Mouse (Mus musculus) liver, embryonic 14.5 days (tissue): ENCODE results near the gene Il6ra. TPM values are rescaled to one million over a fixed set of nuclear protein-coding genes. Genes with fewer than 3 reads are reported as not detected.
A peak's percentile ranks its signal among the peaks of the same experiment; 100 is the strongest.

Experiments used
- ATAC-seq: fragments of 200-750 bp; cut with Nextera tagmentation; 2 replicates; pipeline ENCODE4 v1.8.0; 2017; ENCODE audit warnings: moderate number of reproducible peaks, mild to moderate bottlenecking, moderate library complexity; ENCODE audit not compliant: insufficient read depth
- DNase-seq, 3 experiments: peaks; one replicate each; pipeline ENCODE4 v3.0.0-alpha.2; 2012 to 2013; ENCODE audit warnings: low read depth in 3 of 3, low spot score in 3 of 3
- H3K27ac ChIP-seq: fragments of 300-500 bp; sonication (generic); 2 replicates; pipeline ENCODE4 v1.5.1; 2014; ENCODE audit warnings: moderate library complexity, mild to moderate bottlenecking, control low read depth, inconsistent platforms
- H3K27me3 ChIP-seq: fragments of 300-500 bp; sonication (generic); 2 replicates; pipeline ENCODE4 v1.6.1; 2014; ENCODE audit warnings: mild to moderate bottlenecking, low read length, moderate library complexity; ENCODE audit not compliant: control insufficient read depth, insufficient read depth
- H3K36me3 ChIP-seq: fragments of 300-500 bp; sonication (generic); replicated peaks from 2 replicates; pipeline ENCODE4 v1.6.1; 2014; ENCODE audit warnings: low read depth; ENCODE audit not compliant: control insufficient read depth, insufficient read depth
- H3K4me1 ChIP-seq, 2 experiments: fragments of 200-500 bp in 1 of 2; fragments of 300-500 bp in 1 of 2; sonication (generic) in 1 of 2; replicated peaks; 2 replicates each; pipeline ENCODE4 v1.6.1; 2012 to 2014; ENCODE audit warnings: antibody characterized with exemption in 1 of 2, inconsistent platforms in 1 of 2, low read length in 1 of 2; ENCODE audit not compliant: control insufficient read depth in 2 of 2, insufficient read depth in 2 of 2
- H3K4me2 ChIP-seq: fragments of 300-500 bp; sonication (generic); 2 replicates; pipeline ENCODE4 v1.6.1; 2014; ENCODE audit warnings: low read depth, mild to moderate bottlenecking, control low read depth, moderate library complexity
- H3K4me3 ChIP-seq, 2 experiments: fragments of 200-500 bp in 1 of 2; fragments of 300-500 bp in 1 of 2; sonication (generic) in 1 of 2; 2 replicates each; pipeline ENCODE4 v1.5.1; 2012 to 2014; ENCODE audit warnings: low read depth in 2 of 2, low read length in 2 of 2, mild to moderate bottlenecking in 2 of 2, control low read depth in 1 of 2, inconsistent platforms in 1 of 2, moderate library complexity in 1 of 2; ENCODE audit not compliant: insufficient read depth in 1 of 2
- H3K9ac ChIP-seq: fragments of 300-500 bp; sonication (generic); replicated peaks from 2 replicates; pipeline ENCODE4 v1.6.1; 2014; ENCODE audit warnings: mild to moderate bottlenecking, control low read depth, moderate library complexity
- H3K9me3 ChIP-seq: fragments of 300-500 bp; sonication (generic); 2 replicates; pipeline ENCODE4 v1.6.1; 2016; ENCODE audit warnings: low read length, mixed read lengths; ENCODE audit not compliant: control insufficient read depth
- CTCF ChIP-seq: IDR thresholded peaks from 2 replicates; pipeline ENCODE4 v1.5.1; 2016; ENCODE audit warnings: antibody characterized with exemption, low read depth, control low read depth
- EP300 ChIP-seq: IDR thresholded peaks from 2 replicates; pipeline ENCODE4 v1.6.1; 2016; ENCODE audit warnings: antibody characterized with exemption, low read depth
- WGBS: fragments of 180-500 bp; shearing (Covaris S2); extraction: QIAGEN DNeasy Blood & Tissue Kit; methylation state at CpG from one replicate; pipeline ENCODE4 v1.1.7; 2014; ENCODE audit not compliant: insufficient replicate concordance; 5-methylcytosine and 5-hydroxymethylcytosine counted together
- polyA plus RNA-seq, 2 experiments: library from polyadenylated mRNA; depleted of rRNA in 1 of 2; stranded (reverse) in 1 of 2; unstranded in 1 of 2; fragments of >200 nt; fragmentation: Nextera tagmentation in 1 of 2; extraction: Ambion mirVana in 1 of 2; gene quantifications; 2 replicates each; pipeline versions ENCODE4 v1.2.1 to v1.2.3; 2012 to 2014

The Il6ra gene
- polyA plus RNA-seq, 2 experiments, result 1.2 to 1.9 TPM

GRCm38 (mm10) chr3:89877129-89877528 is 35.9 kb downstream of the Il6ra start:
- peaks cover 30 to 51% of the 10 kb centered on the region in 2 experiments for H3K4me1 ChIP-seq
- no peaks in the 10 kb centered on the region; the same call in 1 of the 2 replicates for H3K36me3 ChIP-seq
- no peak for ATAC-seq
- peaks cover 2% of the 10 kb centered on the region; the same call in 1 of the 2 replicates for H3K9me3 ChIP-seq
- DNase-seq, result no peak
- WGBS, result 81% methylated on average over 8 of the region's 8 CpGs
- no peak for TF ChIP-seq CTCF
- H3K4me2 ChIP-seq, result no peak overlapping the region
- no peak overlapping the region for H3K9ac ChIP-seq
- no peaks in the 10 kb centered on the region for H3K27me3 ChIP-seq
- no peak overlapping the region for H3K4me3 ChIP-seq
- no peak overlapping the region for H3K27ac ChIP-seq

DNA sequence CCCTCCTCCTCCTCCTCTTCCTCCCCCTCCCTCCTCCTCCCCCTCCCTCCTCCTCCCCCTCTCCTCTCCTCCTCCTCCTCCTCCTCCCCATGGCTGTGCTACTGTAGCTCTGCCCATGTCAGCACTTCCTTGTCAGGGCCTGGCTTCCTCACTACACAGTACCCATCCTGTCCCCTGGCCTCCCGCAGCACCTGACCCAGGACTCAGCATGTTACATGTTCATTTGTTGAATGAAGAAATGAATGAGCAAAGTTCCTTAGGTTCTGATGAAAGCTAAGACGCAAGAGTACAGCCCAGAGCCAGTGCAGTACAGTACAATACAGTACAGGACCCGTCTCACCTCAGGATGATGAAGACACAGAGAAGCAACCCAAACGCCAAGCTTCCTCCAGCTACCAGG is 36.5 kb downstream of the Il6ra start:
- Histone ChIP-seq H3K4me3 (no peak overlapping the region), H3K9me3 (peaks cover 2% of the 10 kb centered on the region; the same call in 1 of the 2 replicates), H3K4me2 (no peak overlapping the region), H3K9ac (no peak overlapping the region; the same call in 1 of the 2 replicates), H3K36me3 (no peaks in the 10 kb centered on the region; the same call in 1 of the 2 replicates), H3K27me3 (no peaks in the 10 kb centered on the region), H3K27ac (no peak overlapping the region), H3K4me1 (peaks cover 36 to 57% of the 10 kb centered on the region in 2 experiments)
- 63% methylated on average over 4 of the region's 4 CpGs for WGBS
- no peak for ATAC-seq
- no peak for DNase-seq
- TF ChIP-seq EP300 (no peak), CTCF (no peak)

DNA sequence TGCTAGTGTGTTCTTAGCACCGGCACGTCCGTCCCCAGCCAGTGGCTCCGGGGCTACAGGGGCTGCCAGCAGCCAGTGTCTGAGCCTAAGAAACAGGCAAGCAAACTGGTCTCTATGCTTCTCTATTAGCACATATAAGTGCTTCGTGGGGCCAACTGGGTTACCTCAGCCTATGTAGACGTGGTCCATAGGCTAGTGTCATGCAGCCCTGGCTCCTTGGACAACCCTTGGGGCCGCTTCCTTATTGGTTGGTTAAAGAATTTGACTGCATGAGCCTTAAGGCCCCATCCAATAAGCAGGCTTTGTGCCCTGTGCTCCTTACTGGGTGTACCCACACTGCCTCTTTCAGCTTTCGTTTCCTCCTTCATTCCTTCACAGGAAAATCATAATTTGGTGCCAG is 37.2 kb downstream of the Il6ra start:
- H3K9me3 ChIP-seq, result peaks cover 2% of the 10 kb centered on the region; the same call in 1 of the 2 replicates
- DNase-seq, result no peak
- no peak overlapping the region; the same call in 1 of the 2 replicates for H3K9ac ChIP-seq
- H3K4me3 ChIP-seq, result no peak overlapping the region
- no peaks in the 10 kb centered on the region; the same call in 1 of the 2 replicates for H3K36me3 ChIP-seq
- WGBS, result 77% methylated on average over 8 of the region's 8 CpGs
- peaks cover 33 to 56% of the 10 kb centered on the region in 2 experiments for H3K4me1 ChIP-seq
- no peak overlapping the region; the same call in 1 of the 2 replicates for H3K27ac ChIP-seq
- no peak overlapping the region for H3K4me2 ChIP-seq
- no peaks in the 10 kb centered on the region for H3K27me3 ChIP-seq
- ATAC-seq, result no peak
- no peak for TF ChIP-seq CTCF
- no peak for TF ChIP-seq EP300

- WGBS, result 81% methylated on average over 9 of the region's 9 CpGs
- no peaks in the 10 kb centered on the region for H3K27me3 ChIP-seq
- no peaks in the 10 kb centered on the region; the same call in 1 of the 2 replicates for H3K36me3 ChIP-seq
- peaks cover 2% of the 10 kb centered on the region; the same call in 1 of the 2 replicates for H3K9me3 ChIP-seq
- H3K4me2 ChIP-seq, result no peak overlapping the region
- no peak overlapping the region for H3K27ac ChIP-seq
- H3K4me1 ChIP-seq, result peaks cover 32 to 56% of the 10 kb centered on the region in 2 experiments
- DNase-seq, result no peak
- no peak overlapping the region for H3K4me3 ChIP-seq
- no peak overlapping the region for H3K9ac ChIP-seq
- no peak for TF ChIP-seq CTCF
- no peak for TF ChIP-seq EP300
- ATAC-seq, result no peak
Measured at GRCm38 (mm10) chr3:89875021-89875420, 38.0 kb downstream of the Il6ra start.

- Histone ChIP-seq H3K4me1 (peaks cover 33 to 55% of the 10 kb centered on the region in 2 experiments), H3K27ac (no peak overlapping the region), H3K4me3 (no peak overlapping the region), H3K9ac (no peak overlapping the region), H3K4me2 (peak overlapping the region; percentile 25; the same call in 1 of the 2 replicates), H3K9me3 (peaks cover 2% of the 10 kb centered on the region; the same call in 1 of the 2 replicates), H3K27me3 (no peaks in the 10 kb centered on the region), H3K36me3 (no peaks in the 10 kb centered on the region; the same call in 1 of the 2 replicates)
- WGBS, result 66% methylated on average over 5 of the region's 5 CpGs
- ATAC-seq (no peak), DNase-seq (no peak)
- TF ChIP-seq EP300 (no peak), CTCF (no peak)
Measured at GRCm38 (mm10) chr3:89874076-89874475, 38.9 kb downstream of the Il6ra start.
